Mouse (Mus musculus): ENCODE data around the gene Casp9.

Gene Casp9

GRCm38 (mm10) chr4:141781201-141781985 lies 12.0 kb upstream of the Casp9 start:
- DNase-seq (ENCODE audit: low read depth), result no peak

- DNase-seq (ENCODE audit: low read depth), result no peak
These were observed 8.6 kb upstream of the Casp9 start for GRCm38 (mm10) chr4:141784835-141785234.

GRCm38 (mm10) chr4:141786141-141786540 lies 7.3 kb upstream of the Casp9 start:
- DNase-seq (ENCODE audit: low read depth), result no peak

- DNase-seq (ENCODE audit: low read depth), result no peak
These were observed 6.4 kb upstream of the Casp9 start for GRCm38 (mm10) chr4:141787046-141787445.

- DNase-seq (ENCODE audit: low read depth), result no peak
These were observed 6.0 kb upstream of the Casp9 start for GRCm38 (mm10) chr4:141787462-141787861.

GRCm38 (mm10) chr4:141789564-141790218 lies 3.7 kb upstream of the Casp9 start:
- DNase-seq (ENCODE audit: low read depth), result no peak

- peak; percentile 98 for DNase-seq (ENCODE audit: low read depth)
These were observed 2.9 kb upstream of the Casp9 start, which contains the start of gene Dnajc16 for GRCm38 (mm10) chr4:141790524-141790990. Gene Dnajc16 (minus strand): TSS chr4:141790931.

- peak; percentile 31 for DNase-seq (ENCODE audit: low read depth)
These were observed 1.9 kb upstream of the Casp9 start for GRCm38 (mm10) chr4:141791486-141791885.

GRCm38 (mm10) chr4:141791951-141792350 lies 1.5 kb upstream of the Casp9 start:
- no peak for DNase-seq (ENCODE audit: low read depth)

GRCm38 (mm10) chr4:141792554-141793281 lies 694 bp upstream of the Casp9 start:
- no peak for DNase-seq (ENCODE audit: low read depth)

- DNase-seq (ENCODE audit: low read depth), result no peak
These were observed 732 bp downstream of the Casp9 start for GRCm38 (mm10) chr4:141794152-141794535.

GRCm38 (mm10) chr4:141796356-141796755 lies 2.9 kb downstream of the Casp9 start:
- DNase-seq (ENCODE audit: low read depth), result no peak

GRCm38 (mm10) chr4:141796954-141797353 lies 3.5 kb downstream of the Casp9 start:
- DNase-seq (ENCODE audit: low read depth), result no peak

- no peak for DNase-seq (ENCODE audit: low read depth)
These were observed 4.1 kb downstream of the Casp9 start for GRCm38 (mm10) chr4:141797545-141797944.

- DNase-seq (ENCODE audit: low read depth), result no peak
These were observed 10.7 kb downstream of the Casp9 start for GRCm38 (mm10) chr4:141804105-141804504.

- DNase-seq (ENCODE audit: low read depth), result no peak
These were observed 12.5 kb downstream of the Casp9 start for GRCm38 (mm10) chr4:141805886-141806285.

GRCm38 (mm10) chr4:141809850-141810464 lies 16.5 kb downstream of the Casp9 start:
- DNase-seq (ENCODE audit: low read depth), result peak; percentile 70

GRCm38 (mm10) chr4:141810975-141811374 lies 17.6 kb downstream of the Casp9 start:
- DNase-seq (ENCODE audit: low read depth), result no peak

- DNase-seq (ENCODE audit: low read depth), result no peak
These were observed 18.0 kb downstream of the Casp9 start for GRCm38 (mm10) chr4:141811375-141811774.

- DNase-seq (ENCODE audit: low read depth), result no peak
These were observed 22.9 kb downstream of the Casp9 start for GRCm38 (mm10) chr4:141816267-141816666.

- DNase-seq (ENCODE audit: low read depth), result no peak
These were observed 23.6 kb downstream of the Casp9 start for GRCm38 (mm10) chr4:141816776-141817655.

Data from induced T-regulatory cell, adult 2 months (primary cell).